ENCODE assay signal across 29 mouse cellular contexts in genomic region chrX:38450476-38450875, GRCm38 (mm10). TPM values are rescaled to one million over a fixed set of nuclear protein-coding genes. Genes with fewer than 3 reads are reported as not detected.
A peak's percentile ranks its signal among the peaks of the same experiment; 100 is the strongest.
DNase-seq lines count a peak whose midpoint lies in the region; ATAC-seq and TF ChIP-seq lines count a peak whose summit lies in the region.
"Had no signal": no experiment of that assay in that cellular context is flagged by ENCODE, and none has a peak within 500 bp of the region (broad histone marks: within the 10 kb centered on the region; RNA-seq: fewer than 3 reads in every experiment).

No protein-coding gene starts in this region.

- peak; percentile 39; the same call in 1 of the 2 replicates for ATAC-seq in lung, postnatal 0 days
- ATAC-seq: forebrain, embryonic 13.5 days; midbrain, embryonic 16.5 days; Patski had no signal

- no peak overlapping the region for H3K4me2 ChIP-seq in lung, postnatal 0 days (replicated peaks; ENCODE audit: low read depth, low read length)
- H3K4me2 ChIP-seq: embryonic facial prominence, embryonic 13.5 days; forebrain, embryonic 13.5 days; hindbrain, embryonic 13.5 days; liver, embryonic 15.5 days; neural tube, embryonic 13.5 days; stomach, embryonic 15.5 days had no signal

- no peak overlapping the region for H3K9ac ChIP-seq in liver, adult 2 months (ENCODE audit: low read depth, low read length)
- H3K9ac ChIP-seq in lung, postnatal 0 days (replicated peaks; ENCODE audit: low read depth): no peak overlapping the region
- H3K9ac ChIP-seq: embryonic facial prominence, embryonic 13.5 days; forebrain, embryonic 13.5 days; hindbrain, embryonic 13.5 days; liver, embryonic 15.5 days; neural tube, embryonic 13.5 days; stomach, embryonic 15.5 days had no signal

- WGBS in liver, adult 2 months: 33% methylated on average over 6 of the region's 6 CpGs
- 75% methylated on average over 6 of the region's 6 CpGs for WGBS in lung, postnatal 0 days

- peaks cover 38% of the 10 kb centered on the region for H3K36me3 ChIP-seq in liver, adult 2 months (ENCODE audit: control insufficient read depth, insufficient read depth, low read length)
- no peaks in the 10 kb centered on the region for H3K36me3 ChIP-seq in lung, postnatal 0 days (ENCODE audit: insufficient read depth, low read length)
- H3K36me3 ChIP-seq: stomach, embryonic 15.5 days had no signal

- 0 out of 2 replicates have a peak overlapping the region, but pooled peaks have one; percentile 56 for H3K27ac ChIP-seq in liver, adult 2 months (replicated peaks; ENCODE audit: insufficient read depth, low read depth, low read length)
- H3K27ac ChIP-seq in lung, postnatal 0 days (ENCODE audit: low read length): no peak overlapping the region
- H3K27ac ChIP-seq: embryonic facial prominence, embryonic 13.5 days; forebrain, embryonic 13.5 days; hindbrain, embryonic 13.5 days; left cerebral cortex, adult 2 months; liver, embryonic 15.5 days; macrophage; midbrain, embryonic 10.5 days; neural tube, embryonic 13.5 days; stomach, embryonic 15.5 days had no signal

- peaks cover 26% of the 10 kb centered on the region for H3K4me1 ChIP-seq in liver, adult 2 months (ENCODE audit: control insufficient read depth, insufficient read depth, low read length)
- H3K4me1 ChIP-seq in lung, postnatal 0 days (ENCODE audit: insufficient read depth, low read depth, low read length): no peaks in the 10 kb centered on the region
- H3K4me1 ChIP-seq: midbrain, embryonic 10.5 days; stomach, embryonic 15.5 days had no signal

- H3K4me3 ChIP-seq in liver, adult 2 months (ENCODE audit: insufficient read depth, low read depth, low read length): no peak overlapping the region
- H3K4me3 ChIP-seq in lung, postnatal 0 days (ENCODE audit: low read depth, low read length): no peak overlapping the region
- H3K4me3 ChIP-seq: embryonic facial prominence, embryonic 13.5 days; forebrain, embryonic 13.5 days; hindbrain, embryonic 13.5 days; left cerebral cortex, adult 2 months; liver, embryonic 15.5 days; midbrain, embryonic 10.5 days; myocyte; neural tube, embryonic 13.5 days; stomach, embryonic 15.5 days had no signal

- peak; percentile 20; the same call in 1 of the 2 replicates for TF ChIP-seq EP300 in lung, postnatal 0 days (IDR thresholded peaks at IDR 0.05)

- peak; percentile 7 for DNase-seq in gastrocnemius, adult 18-20 months (ENCODE audit: low spot score)
- DNase-seq in gastrocnemius, postnatal 10 days: no peak
- peak; percentile 54 for DNase-seq in liver, adult 2 months (ENCODE audit: extremely low read depth, low read depth, low spot score)
- no peak for DNase-seq in liver
- DNase-seq in lung, postnatal 0 days (ENCODE audit: low spot score): peak; percentile 33
- peak; percentile 10 for DNase-seq in skeletal muscle tissue, adult 2 months (ENCODE audit: low read depth, low spot score)
- no peak for DNase-seq in left cerebral cortex, adult 11 months (ENCODE audit: low spot score)
- no peak for DNase-seq in cerebellum, postnatal 14 days
- DNase-seq: cerebellum, adult 11-12 months; cerebellum, postnatal 36 days; embryo, embryonic 11 days; gastrocnemius, postnatal 36 days; kidney, adult 11 months; kidney, postnatal 14 days; right cerebral cortex, adult 18-20 months; right cerebral cortex, postnatal 4 days; thymus, postnatal 25 days had no signal

- no peak for TF ChIP-seq CTCF in liver, adult 2 months (IDR thresholded peaks at IDR 0.05; ENCODE audit: low read depth, low read length)
- TF ChIP-seq CTCF in lung, postnatal 0 days (IDR thresholded peaks at IDR 0.05): no peak

- no peak for TF ChIP-seq POLR2A in liver, adult 2 months (IDR thresholded peaks at IDR 0.05; ENCODE audit: extremely low read depth, insufficient read depth, low read length)

- peaks cover 11% of the 10 kb centered on the region; the same call in 1 of the 2 replicates for H3K79me2 ChIP-seq in liver, adult 2 months (ENCODE audit: control insufficient read depth, insufficient read depth, low read length)

- no peaks in the 10 kb centered on the region for H3K27me3 ChIP-seq in liver, adult 2 months (ENCODE audit: control insufficient read depth, insufficient read depth, low read length)
- no peaks in the 10 kb centered on the region for H3K27me3 ChIP-seq in lung, postnatal 0 days (replicated peaks; ENCODE audit: insufficient read depth, low read length)
- H3K27me3 ChIP-seq: embryonic facial prominence, embryonic 13.5 days; forebrain, embryonic 13.5 days; hindbrain, embryonic 13.5 days; liver, embryonic 15.5 days; neural tube, embryonic 13.5 days; stomach, embryonic 15.5 days had no signal

- H3K9me3 ChIP-seq in lung, postnatal 0 days (ENCODE audit: low read length): no peaks in the 10 kb centered on the region
- H3K9me3 ChIP-seq: embryonic facial prominence, embryonic 13.5 days; forebrain, embryonic 13.5 days; hindbrain, embryonic 13.5 days; liver, embryonic 15.5 days; midbrain, embryonic 10.5 days; neural tube, embryonic 13.5 days; stomach, embryonic 15.5 days had no signal

RNA-seq across cellular contexts. Expression of gene Lamp2, which starts 5.8 kb away (rescaled TPM):
- total RNA-seq in gastrocnemius, adult 18-20 months (2021): 10 to 100 TPM; 53.7 to 60.4 TPM
- 10 to 100 TPM; 92.1 to 97.4 TPM for total RNA-seq in gastrocnemius, postnatal 10 days (2021)
- 414 and 458 TPM in 2 replicates for total RNA-seq in liver, adult 2 months (2014; rRNA removed)
- 203 and 230 TPM in 2 replicates for polyA plus RNA-seq in liver, adult 2 months (2012; rRNA removed)
- polyA plus RNA-seq in lung, postnatal 0 days (2015; fragmentation: Nextera tagmentation; extraction: Ambion mirVana): 243 and 250 TPM in 2 replicates

Comparison
In these comparisons a context has a peak if more than half of its experiments do, and no peak if none do; other contexts are left out.
1. DNase-seq: peak in gastrocnemius, adult 18-20 months (single experiment), liver, adult 2 months (single experiment), lung, postnatal 0 days (single experiment) and skeletal muscle tissue, adult 2 months (single experiment); none in gastrocnemius, postnatal 10 days (single experiment), liver (single experiment), left cerebral cortex, adult 11 months (single experiment) and cerebellum, postnatal 14 days (0 of 2).